Mouse (Mus musculus) intestine, embryonic 14.5 days (tissue): ENCODE measurements around the gene Srcap. TPM values are rescaled to one million over a fixed set of nuclear protein-coding genes. Genes with fewer than 3 reads are reported as not detected.

Experiments used
- ATAC-seq: fragments of 200-750 bp; cut with Nextera tagmentation; replicated peaks from 2 replicates; pipeline ENCODE4 v1.8.0; 2017; ENCODE audit warnings: low read depth, moderate number of reproducible peaks, moderate TSS enrichment, moderate library complexity; ENCODE audit not compliant: low FRiP score, low TSS enrichment
- DNase-seq: peaks from one replicate; pipeline ENCODE4 v3.0.0-alpha.2; 2018; ENCODE audit warnings: low spot score
- H3K27ac ChIP-seq: fragments of 300-500 bp; sonication (generic); 2 replicates; pipeline ENCODE4 v1.5.1; 2014; ENCODE audit warnings: low read depth, mild to moderate bottlenecking, control low read depth
- H3K27me3 ChIP-seq: fragments of 300-500 bp; sonication (generic); replicated peaks from 2 replicates; pipeline ENCODE4 v1.6.1; 2014; ENCODE audit warnings: low read length, control low read depth; ENCODE audit not compliant: control insufficient read depth, insufficient read depth
- H3K36me3 ChIP-seq: fragments of 300-500 bp; sonication (generic); 2 replicates; pipeline ENCODE4 v1.6.1; 2014; ENCODE audit warnings: low read length, control low read depth; ENCODE audit not compliant: control insufficient read depth, insufficient read depth
- H3K4me1 ChIP-seq: fragments of 300-500 bp; sonication (generic); replicated peaks from 2 replicates; pipeline ENCODE4 v1.6.1; 2014; ENCODE audit warnings: low read length, control low read depth, mixed read lengths; ENCODE audit not compliant: control insufficient read depth, insufficient read depth
- H3K4me2 ChIP-seq: fragments of 300-500 bp; sonication (generic); 2 replicates; pipeline ENCODE4 v1.6.1; 2014; ENCODE audit warnings: low read length
- H3K4me3 ChIP-seq: fragments of 300-500 bp; sonication (generic); 2 replicates; pipeline ENCODE4 v1.5.1; 2014; ENCODE audit warnings: low read depth, low read length, control low read depth, mixed read lengths
- H3K9ac ChIP-seq: fragments of 300-500 bp; sonication (generic); 2 replicates; pipeline ENCODE4 v1.6.1; 2014; ENCODE audit warnings: mild to moderate bottlenecking, low read length
- H3K9me3 ChIP-seq: fragments of 300-500 bp; sonication (generic); 2 replicates; pipeline ENCODE4 v1.6.1; 2016; ENCODE audit warnings: low read length, control low read depth; ENCODE audit not compliant: control insufficient read depth
- WGBS: fragments of 180-500 bp; shearing (Covaris S2); extraction: QIAGEN DNeasy Blood & Tissue Kit; methylation state at CpG from one replicate; pipeline ENCODE4 v1.1.7; 2014; 5-methylcytosine and 5-hydroxymethylcytosine counted together
- polyA plus RNA-seq: library from polyadenylated mRNA; unstranded; fragments of >200 nt; fragmentation: Nextera tagmentation; extraction: Ambion mirVana; gene quantifications from 2 replicates; pipeline ENCODE4 v1.2.1, GENCODE M21; 2014

Srcap gene
- polyA plus RNA-seq, 1 experiment from 2014 or later = 49.4 TPM

GRCm38 (mm10) chr7:127591108-127591507 is 79.3 kb downstream of the Srcap start:
- Histone ChIP-seq H3K4me3 (no peak overlapping the region), H3K4me2 (no peak overlapping the region), H3K27me3 (no peaks in the 10 kb centered on the region), H3K36me3 (peaks cover 67% of the 10 kb centered on the region), H3K27ac (no peak overlapping the region), H3K9ac (no peak overlapping the region), H3K9me3 (no peaks in the 10 kb centered on the region), H3K4me1 (peaks cover 12% of the 10 kb centered on the region)
- WGBS = 87% methylated on average over 10 of the region's 10 CpGs
- ATAC-seq = no peak
- DNase-seq = no peak

GRCm38 (mm10) chr7:127592575-127592974 is 80.8 kb downstream of the Srcap start:
- peaks cover 82% of the 10 kb centered on the region for H3K36me3 ChIP-seq
- no peaks in the 10 kb centered on the region for H3K27me3 ChIP-seq
- no peak for DNase-seq
- WGBS = 81% methylated on average over 14 of the region's 14 CpGs
- no peaks in the 10 kb centered on the region for H3K9me3 ChIP-seq
- H3K4me1 ChIP-seq = peaks cover 7% of the 10 kb centered on the region
- no peak overlapping the region for H3K9ac ChIP-seq
- no peak overlapping the region for H3K4me3 ChIP-seq
- no peak overlapping the region for H3K27ac ChIP-seq
- no peak for ATAC-seq
- H3K4me2 ChIP-seq = no peak overlapping the region

GRCm38 (mm10) chr7:127596747-127597146 is 85.0 kb downstream of the Srcap start:
- Histone ChIP-seq H3K36me3 (peaks cover 100% of the 10 kb centered on the region), H3K27ac (no peak overlapping the region), H3K9ac (no peak overlapping the region), H3K27me3 (no peaks in the 10 kb centered on the region), H3K4me1 (no peaks in the 10 kb centered on the region), H3K4me2 (no peak overlapping the region), H3K9me3 (no peaks in the 10 kb centered on the region), H3K4me3 (no peak overlapping the region)
- 93% methylated on average over 17 of the region's 17 CpGs for WGBS
- ATAC-seq (no peak), DNase-seq (no peak)

- no peak overlapping the region for H3K27ac ChIP-seq
- 93% methylated on average over 7 of the region's 7 CpGs for WGBS
- H3K4me1 ChIP-seq = no peaks in the 10 kb centered on the region
- H3K27me3 ChIP-seq = no peaks in the 10 kb centered on the region
- H3K9me3 ChIP-seq = no peaks in the 10 kb centered on the region
- no peak for ATAC-seq
- no peak overlapping the region for H3K4me3 ChIP-seq
- DNase-seq = no peak
- H3K9ac ChIP-seq = no peak overlapping the region
- peaks cover 90% of the 10 kb centered on the region for H3K36me3 ChIP-seq
- no peak overlapping the region for H3K4me2 ChIP-seq
Observed at GRCm38 (mm10) chr7:127600612-127601011, 88.8 kb downstream of the Srcap start.

- no peaks in the 10 kb centered on the region for H3K27me3 ChIP-seq
- 90% methylated on average over 4 of the region's 4 CpGs for WGBS
- H3K9me3 ChIP-seq = no peaks in the 10 kb centered on the region
- no peak overlapping the region for H3K27ac ChIP-seq
- H3K36me3 ChIP-seq = peaks cover 80% of the 10 kb centered on the region
- no peak overlapping the region for H3K4me3 ChIP-seq
- ATAC-seq (no peak), DNase-seq (no peak)
- H3K4me1 ChIP-seq = no peaks in the 10 kb centered on the region
- no peak overlapping the region for H3K4me2 ChIP-seq
- H3K9ac ChIP-seq = no peak overlapping the region
Observed at GRCm38 (mm10) chr7:127601735-127602134, 90.0 kb downstream of the Srcap start.

- Histone ChIP-seq H3K9me3 (no peaks in the 10 kb centered on the region), H3K4me3 (no peak overlapping the region), H3K9ac (no peak overlapping the region), H3K27me3 (no peaks in the 10 kb centered on the region), H3K36me3 (peaks cover 80% of the 10 kb centered on the region), H3K4me2 (no peak overlapping the region), H3K4me1 (no peaks in the 10 kb centered on the region), H3K27ac (no peak overlapping the region)
- ATAC-seq (no peak), DNase-seq (no peak)
- WGBS = 85% methylated on average over 2 of the region's 2 CpGs
Observed at GRCm38 (mm10) chr7:127602903-127603302, 91.1 kb downstream of the Srcap start.

GRCm38 (mm10) chr7:127604256-127604655 is 92.5 kb downstream of the Srcap start:
- no peaks in the 10 kb centered on the region for H3K27me3 ChIP-seq
- H3K4me2 ChIP-seq = no peak overlapping the region
- H3K9me3 ChIP-seq = no peaks in the 10 kb centered on the region
- no peak overlapping the region for H3K9ac ChIP-seq
- peaks cover 78% of the 10 kb centered on the region for H3K36me3 ChIP-seq
- no peak for ATAC-seq
- no peak for DNase-seq
- no peak overlapping the region for H3K4me3 ChIP-seq
- no peaks in the 10 kb centered on the region for H3K4me1 ChIP-seq
- no peak overlapping the region for H3K27ac ChIP-seq
- 88% methylated on average over 10 of the region's 10 CpGs for WGBS

- H3K4me1 ChIP-seq = no peaks in the 10 kb centered on the region
- no peak overlapping the region for H3K4me2 ChIP-seq
- WGBS = 83% methylated on average over 6 of the region's 6 CpGs
- no peak overlapping the region for H3K27ac ChIP-seq
- no peak overlapping the region for H3K4me3 ChIP-seq
- H3K27me3 ChIP-seq = no peaks in the 10 kb centered on the region
- no peak for ATAC-seq
- no peak overlapping the region for H3K9ac ChIP-seq
- DNase-seq = no peak
- H3K36me3 ChIP-seq = peaks cover 78% of the 10 kb centered on the region
- H3K9me3 ChIP-seq = peaks cover 9% of the 10 kb centered on the region
Observed at GRCm38 (mm10) chr7:127607150-127607549, 95.4 kb downstream of the Srcap start.
